Mouse (Mus musculus): ENCODE data around the gene Cabin1.

GRCm38 (mm10) chr10:75756719-75757118 lies 7.4 kb downstream of the Cabin1 start:
- TF ChIP-seq GATA1 (IDR thresholded peaks at IDR 0.05; ENCODE audit: low read length) = no peak
- no peak for TF ChIP-seq TAL1 (IDR thresholded peaks at IDR 0.05; ENCODE audit: low read length)

All from erythroblast, embryonic 14.5 days (primary cell).